Mouse (Mus musculus) MEL (cell line): ENCODE measurements around the gene Cdk10. TPM values are rescaled to one million over a fixed set of nuclear protein-coding genes. Genes with fewer than 3 reads are reported as not detected.

Experiments
- DNase-seq: peaks from one replicate; pipeline ENCODE4 v3.0.0; 2011; ENCODE audit warnings: low read depth, low spot score
- H3K27ac ChIP-seq: 2 replicates; pipeline ENCODE4 v1.5.1; 2012; ENCODE audit warnings: low read depth, mild to moderate bottlenecking, control low read depth, low read length, moderate library complexity; ENCODE audit not compliant: control insufficient read depth
- H3K27me3 ChIP-seq, 2 experiments: fragments of 150-350 bp in 1 of 2; sonication (generic) in 1 of 2; 2 replicates each; pipeline ENCODE4 v1.6.1; 2012; ENCODE audit warnings: low read length in 2 of 2, mild to moderate bottlenecking in 2 of 2, improper control_type of control experiment in 1 of 2, moderate library complexity in 1 of 2; ENCODE audit not compliant: insufficient read depth in 2 of 2, control insufficient read depth in 1 of 2
- H3K36me3 ChIP-seq, 2 experiments: 2 replicates each; pipeline ENCODE4 v1.6.1; 2012 to 2014; ENCODE audit warnings: low read length in 2 of 2, improper control_type of control experiment in 1 of 2, inconsistent platforms in 1 of 2, mild to moderate bottlenecking in 1 of 2; ENCODE audit not compliant: insufficient read depth in 2 of 2, control insufficient read depth in 1 of 2
- H3K4me1 ChIP-seq, 2 experiments: fragments of 150-350 bp in 1 of 2; sonication (generic) in 1 of 2; 2 replicates each; pipeline ENCODE4 v1.6.1; 2012; ENCODE audit warnings: low read length in 2 of 2, improper control_type of control experiment in 1 of 2, mild to moderate bottlenecking in 1 of 2; ENCODE audit not compliant: insufficient read depth in 2 of 2, control insufficient read depth in 1 of 2
- H3K4me3 ChIP-seq, 2 experiments: fragments of 150-350 bp in 1 of 2; sonication (generic) in 1 of 2; 2 replicates each; pipeline ENCODE4 v1.5.1; 2012; ENCODE audit warnings: low read depth in 2 of 2, low read length in 2 of 2, mild to moderate bottlenecking in 2 of 2, moderate library complexity in 2 of 2, control low read depth in 1 of 2, improper control_type of control experiment in 1 of 2; ENCODE audit not compliant: control insufficient read depth in 1 of 2, insufficient read depth in 1 of 2
- H3K79me2 ChIP-seq: 2 replicates; pipeline ENCODE4 v1.6.1; 2012; ENCODE audit warnings: mild to moderate bottlenecking, low read length, moderate library complexity; ENCODE audit not compliant: control insufficient read depth, poor library complexity, insufficient read depth
- H3K9ac ChIP-seq: 2 replicates; pipeline ENCODE4 v1.6.1; 2012; ENCODE audit warnings: low read depth, mild to moderate bottlenecking, control low read depth, low read length, moderate library complexity; ENCODE audit not compliant: control insufficient read depth, poor library complexity, severe bottlenecking
- H3K9me3 ChIP-seq: fragments of 150-350 bp; sonication (generic); replicated peaks from 2 replicates; pipeline ENCODE4 v1.6.1; 2012; ENCODE audit warnings: mild to moderate bottlenecking, low read length, improper control_type of control experiment, moderate library complexity; ENCODE audit not compliant: insufficient read depth
- CHD2 ChIP-seq: IDR thresholded peaks from 2 replicates; pipeline ENCODE4 v1.6.1; 2011; ENCODE audit warnings: low read length, improper control_type of control experiment
- E2F4 ChIP-seq: IDR thresholded peaks from 2 replicates; pipeline ENCODE4 v1.6.1; 2011; ENCODE audit warnings: low read depth, low read length, improper control_type of control experiment, borderline replicate concordance
- GATA1 ChIP-seq: IDR thresholded peaks from 2 replicates; pipeline ENCODE4 v1.6.1; 2011; ENCODE audit warnings: low read depth, low read length, improper control_type of control experiment
- HCFC1 ChIP-seq: IDR thresholded peaks from 2 replicates; pipeline ENCODE4 v1.6.1; 2012; ENCODE audit warnings: low read depth, mild to moderate bottlenecking, inconsistent platforms, low read length, improper control_type of control experiment, moderate library complexity
- JUND ChIP-seq: IDR thresholded peaks from 2 replicates; pipeline ENCODE4 v1.6.1; 2011; ENCODE audit warnings: low read depth, mild to moderate bottlenecking, improper control_type of control experiment, low read length
- KAT2A ChIP-seq: conservative IDR thresholded peaks from 2 replicates; pipeline ENCODE4 v1.6.1; 2012; ENCODE audit warnings: low read depth, low read length, improper control_type of control experiment, inconsistent platforms
- MAFK ChIP-seq: IDR thresholded peaks from 2 replicates; pipeline ENCODE4 v1.6.1; 2011; ENCODE audit warnings: low read depth, mild to moderate bottlenecking, low read length, improper control_type of control experiment, borderline replicate concordance
- MAX ChIP-seq: IDR thresholded peaks from 2 replicates; pipeline ENCODE4 v1.6.1; 2011; ENCODE audit warnings: low read length, improper control_type of control experiment
- MAZ ChIP-seq: IDR thresholded peaks from 2 replicates; pipeline ENCODE4 v1.6.1; 2012; ENCODE audit warnings: low read depth, mild to moderate bottlenecking, inconsistent platforms, low read length, improper control_type of control experiment
- MYB ChIP-seq: IDR thresholded peaks from 2 replicates; pipeline ENCODE4 v1.6.1; 2011; ENCODE audit warnings: mild to moderate bottlenecking, low read depth, low read length, improper control_type of control experiment
- MYC ChIP-seq: IDR thresholded peaks from 2 replicates; pipeline ENCODE4 v1.6.1; 2011; ENCODE audit warnings: low read depth, mild to moderate bottlenecking, low read length, improper control_type of control experiment, moderate library complexity
- NELFE ChIP-seq: IDR thresholded peaks from 2 replicates; pipeline ENCODE4 v1.6.1; 2011; ENCODE audit warnings: low read depth, low read length, improper control_type of control experiment
- NRF1 ChIP-seq: IDR thresholded peaks from 2 replicates; pipeline ENCODE4 v1.6.1; 2014; ENCODE audit warnings: low read depth, mild to moderate bottlenecking, inconsistent platforms, low read length, improper control_type of control experiment, moderate library complexity; ENCODE audit not compliant: poor library complexity, insufficient read depth, severe bottlenecking
- RAD21 ChIP-seq: IDR thresholded peaks from 2 replicates; pipeline ENCODE4 v1.6.1; 2011; ENCODE audit warnings: mild to moderate bottlenecking, low read depth, low read length, improper control_type of control experiment
- SIN3A ChIP-seq: IDR thresholded peaks from 2 replicates; pipeline ENCODE4 v1.6.1; 2012; ENCODE audit warnings: low read length, improper control_type of control experiment, inconsistent platforms
- SMC3 ChIP-seq: IDR thresholded peaks from 2 replicates; pipeline ENCODE4 v1.6.1; 2011; ENCODE audit warnings: low read depth, low read length, improper control_type of control experiment
- TAL1 ChIP-seq: IDR thresholded peaks from 2 replicates; pipeline ENCODE4 v1.6.1; 2012; ENCODE audit warnings: mild to moderate bottlenecking, inconsistent platforms, low read length, moderate library complexity, mixed read lengths
- UBTF ChIP-seq: IDR thresholded peaks from 2 replicates; pipeline ENCODE4 v1.6.1; 2012; ENCODE audit warnings: low read depth, mild to moderate bottlenecking, inconsistent platforms, low read length, improper control_type of control experiment, moderate library complexity, borderline replicate concordance; ENCODE audit not compliant: insufficient read depth
- ZC3H11A ChIP-seq: IDR thresholded peaks from 2 replicates; pipeline ENCODE4 v1.6.1; 2012; ENCODE audit warnings: low read depth, mild to moderate bottlenecking, inconsistent platforms, low read length, improper control_type of control experiment
- ZKSCAN1 ChIP-seq: IDR thresholded peaks from 2 replicates; pipeline ENCODE4 v1.6.1; 2012; ENCODE audit warnings: low read depth, mild to moderate bottlenecking, inconsistent platforms, low read length, improper control_type of control experiment, moderate library complexity
- ZNF384 ChIP-seq: IDR thresholded peaks from 2 replicates; pipeline ENCODE4 v1.6.1; 2012; ENCODE audit warnings: low read depth, mild to moderate bottlenecking, inconsistent platforms, low read length, improper control_type of control experiment
- polyA plus RNA-seq, 2 experiments: library from polyadenylated mRNA; stranded (reverse) in 1 of 2; unstranded in 1 of 2; fragments of >175 nt in 1 of 2; fragments of >200 nt in 1 of 2; gene quantifications; 2 replicates each; pipeline versions ENCODE4 v1.2.1 to v1.2.4; 2012; ENCODE audit warnings: low replicate concordance in 2 of 2, low read depth in 1 of 2; ENCODE audit not compliant: insufficient read length in 2 of 2, insufficient read depth in 1 of 2, missing spikeins in 1 of 2
- total RNA-seq: library from RNA; depleted of rRNA; stranded (reverse); fragments of 300-350 nt; gene quantifications from 2 replicates; pipeline ENCODE4 v1.2.3, GENCODE M21; 2012

The Cdk10 gene
- total and polyA plus RNA-seq, 3 experiments: 28.0 to 43.8 TPM; not detected in 1

DNA sequence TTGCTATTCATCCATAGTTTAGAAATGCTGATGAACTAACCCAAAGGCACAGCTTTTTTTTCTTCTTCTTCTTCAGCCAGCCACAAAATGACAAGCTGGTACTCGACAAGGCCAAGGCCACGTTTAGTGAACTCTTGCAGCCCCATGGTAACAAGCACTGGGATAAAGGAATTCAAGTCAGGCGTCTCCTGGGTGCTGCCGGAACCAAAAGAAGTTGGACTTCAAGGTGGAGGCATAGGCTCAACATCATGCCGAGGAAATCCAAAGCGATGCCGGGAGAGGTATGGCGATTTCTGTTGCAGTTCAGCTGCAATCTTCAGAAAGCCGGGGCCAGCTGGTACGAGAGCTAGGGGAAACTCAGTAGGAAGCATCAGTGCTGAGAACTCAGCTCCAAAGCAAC lies 14.8 kb downstream of the Cdk10 start:
- H3K27me3 ChIP-seq: no peaks in the 10 kb centered on the region; a peak in 1 of 4 replicates
- no peaks in the 10 kb centered on the region for H3K9me3 ChIP-seq
- no peak overlapping the region for H3K27ac ChIP-seq
- no peak overlapping the region for H3K4me3 ChIP-seq
- TF ChIP-seq CHD2 (no peak), ZNF384 (no peak), ZKSCAN1 (no peak), SIN3A (no peak), TAL1 (no peak), MAX (no peak), UBTF (no peak), NELFE (no peak)
- TF ChIP-seq, all 39 proteins: peak for 0
- Histone ChIP-seq H3K79me2 (no peaks in the 10 kb centered on the region; the same call in 1 of the 2 replicates), H3K4me1 (peaks cover 0 to 9% of the 10 kb centered on the region in 2 experiments; a peak in 1 of 4 replicates), H3K36me3 (no peaks in the 10 kb centered on the region; a peak in 1 of 4 replicates), H3K9ac (no peak overlapping the region)
- no peak for DNase-seq

DNA sequence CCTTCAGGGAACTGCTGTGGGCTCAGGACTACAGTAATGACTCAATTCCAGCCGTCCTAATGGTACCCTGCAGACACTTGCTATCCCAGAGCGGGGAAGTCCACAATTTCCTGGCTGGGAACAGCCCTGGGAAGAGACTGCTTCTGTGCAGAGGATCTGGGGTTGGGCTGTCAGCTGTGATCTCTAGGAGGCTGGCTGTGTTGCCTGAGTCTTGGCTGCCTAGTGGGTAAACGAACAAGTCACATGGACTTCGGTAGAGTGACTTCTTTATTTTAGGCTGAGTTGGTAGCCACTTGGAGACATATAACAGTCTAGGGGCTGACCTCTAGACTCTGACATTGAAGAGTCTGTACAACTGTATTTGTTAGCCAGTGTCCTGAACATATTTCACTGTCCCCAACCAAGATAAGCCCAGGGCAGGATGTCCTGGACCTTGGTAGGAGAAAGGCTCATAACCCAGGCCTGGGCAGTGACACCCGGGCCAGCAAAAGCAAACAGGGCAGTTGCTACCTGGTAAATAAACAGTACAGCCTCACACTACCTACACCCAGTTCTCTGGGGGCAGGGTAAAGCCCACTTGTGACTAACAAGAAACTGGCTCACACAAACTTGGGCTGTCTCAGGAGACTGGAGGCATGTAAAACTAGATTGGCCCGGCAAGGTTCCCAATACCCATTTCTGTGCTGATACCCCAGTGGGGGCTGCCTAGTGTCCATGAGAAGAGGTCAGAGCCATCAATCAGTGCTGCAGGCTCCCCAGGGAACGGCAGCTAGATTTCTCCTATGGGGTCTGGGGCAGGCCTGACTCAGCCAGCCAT lies 17.7 kb downstream of the Cdk10 start:
- no peaks in the 10 kb centered on the region for H3K4me1 ChIP-seq
- DNase-seq: no peak
- H3K27me3 ChIP-seq: no peaks in the 10 kb centered on the region; a peak in 1 of 4 replicates
- TF ChIP-seq ZKSCAN1: no peak
- no peak for TF ChIP-seq MYC
- TF ChIP-seq SMC3: no peak
- no peak for TF ChIP-seq RAD21
- no peak for TF ChIP-seq MYB
- no peak for TF ChIP-seq ZC3H11A
- no peak for TF ChIP-seq NELFE
- H3K9ac ChIP-seq: no peak overlapping the region
- no peaks in the 10 kb centered on the region for H3K36me3 ChIP-seq
- no peak overlapping the region for H3K4me3 ChIP-seq
- H3K27ac ChIP-seq: no peak overlapping the region
- H3K9me3 ChIP-seq: no peaks in the 10 kb centered on the region
- H3K79me2 ChIP-seq: no peaks in the 10 kb centered on the region

DNA sequence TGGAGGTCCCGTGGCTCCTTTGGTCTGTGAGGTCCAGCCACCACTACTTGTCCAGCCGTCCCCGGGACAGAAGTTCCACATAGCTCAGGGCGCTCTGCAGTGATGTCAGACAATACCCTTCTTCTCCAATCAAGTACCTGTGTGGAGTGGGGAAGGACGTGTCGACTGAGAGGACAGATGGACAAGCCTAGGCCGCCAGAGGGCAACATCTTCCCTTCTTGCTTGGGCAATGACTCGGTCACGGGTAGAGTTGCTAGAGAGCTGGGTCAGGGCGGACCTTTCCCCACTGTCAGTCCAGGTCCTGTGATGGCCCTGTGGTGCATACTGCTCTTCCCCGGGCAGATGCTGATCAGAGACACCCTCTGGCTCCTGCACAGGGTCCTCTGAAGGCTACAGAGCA lies 18.4 kb downstream of the Cdk10 start:
- H3K79me2 ChIP-seq: no peaks in the 10 kb centered on the region
- no peak for DNase-seq
- no peaks in the 10 kb centered on the region for H3K36me3 ChIP-seq
- H3K4me3 ChIP-seq: no peak overlapping the region
- H3K9ac ChIP-seq: no peak overlapping the region
- no peaks in the 10 kb centered on the region for H3K27me3 ChIP-seq
- no peaks in the 10 kb centered on the region for H3K9me3 ChIP-seq
- TF ChIP-seq GATA1 (no peak), CHD2 (no peak), JUND (no peak), HCFC1 (no peak), MAZ (no peak), NRF1 (no peak), SMC3 (no peak), MAFK (no peak), E2F4 (no peak), KAT2A (no peak)
- TF ChIP-seq, all 39 proteins: peak for 0
- H3K27ac ChIP-seq: no peak overlapping the region
- no peaks in the 10 kb centered on the region for H3K4me1 ChIP-seq
